Mouse (Mus musculus) liver, embryonic 16.5 days (tissue): ENCODE measurements around the gene Cd44. TPM values are rescaled to one million over a fixed set of nuclear protein-coding genes. Genes with fewer than 3 reads are reported as not detected.
A peak's percentile ranks its signal among the peaks of the same experiment; 100 is the strongest.

ENCODE experiments used
- ATAC-seq: fragments of 200-750 bp; cut with Nextera tagmentation; 2 replicates; pipeline ENCODE4 v1.8.0; 2017; ENCODE audit warnings: low read depth, mild to moderate bottlenecking, moderate number of reproducible peaks, moderate library complexity
- H3K27ac ChIP-seq: fragments of 300-500 bp; sonication (generic); 2 replicates; pipeline ENCODE4 v1.5.1; 2014; ENCODE audit warnings: mild to moderate bottlenecking, low read length
- H3K27me3 ChIP-seq: fragments of 300-500 bp; sonication (generic); 2 replicates; pipeline ENCODE4 v1.6.1; 2014; ENCODE audit warnings: low read depth, low read length, mixed read lengths; ENCODE audit not compliant: control insufficient read depth, insufficient read depth
- H3K36me3 ChIP-seq: fragments of 300-500 bp; sonication (generic); 2 replicates; pipeline ENCODE4 v1.6.1; 2014; ENCODE audit warnings: mild to moderate bottlenecking; ENCODE audit not compliant: control insufficient read depth, insufficient read depth
- H3K4me1 ChIP-seq: fragments of 300-500 bp; sonication (generic); 2 replicates; pipeline ENCODE4 v1.6.1; 2014; ENCODE audit warnings: low read depth, low read length, mixed read lengths; ENCODE audit not compliant: control insufficient read depth
- H3K4me2 ChIP-seq: fragments of 300-500 bp; sonication (generic); 2 replicates; pipeline ENCODE4 v1.6.1; 2014; ENCODE audit warnings: low read depth, low read length, mixed read lengths
- H3K4me3 ChIP-seq: fragments of 300-500 bp; sonication (generic); 2 replicates; pipeline ENCODE4 v1.5.1; 2014; ENCODE audit warnings: low read depth, mild to moderate bottlenecking, low read length
- H3K9ac ChIP-seq: fragments of 300-500 bp; sonication (generic); 2 replicates; pipeline ENCODE4 v1.6.1; 2014; ENCODE audit warnings: low read depth, low read length
- H3K9me3 ChIP-seq: fragments of 300-500 bp; sonication (generic); replicated peaks from 2 replicates; pipeline ENCODE4 v1.6.1; 2016; ENCODE audit warnings: low read length; ENCODE audit not compliant: control insufficient read depth
- WGBS: fragments of 180-500 bp; shearing (Covaris S2); extraction: QIAGEN DNeasy Blood & Tissue Kit; methylation state at CpG from one replicate; pipeline ENCODE4 v1.1.7; 2014; ENCODE audit not compliant: insufficient replicate concordance; 5-methylcytosine and 5-hydroxymethylcytosine counted together
- polyA plus RNA-seq: library from polyadenylated mRNA; unstranded; fragments of >200 nt; fragmentation: Nextera tagmentation; extraction: Ambion mirVana; gene quantifications from 2 replicates; pipeline ENCODE4 v1.2.1, GENCODE M21; 2015

Cd44 gene
- polyA plus RNA-seq, 1 experiment from 2014 or later = 15.8 TPM

DNA sequence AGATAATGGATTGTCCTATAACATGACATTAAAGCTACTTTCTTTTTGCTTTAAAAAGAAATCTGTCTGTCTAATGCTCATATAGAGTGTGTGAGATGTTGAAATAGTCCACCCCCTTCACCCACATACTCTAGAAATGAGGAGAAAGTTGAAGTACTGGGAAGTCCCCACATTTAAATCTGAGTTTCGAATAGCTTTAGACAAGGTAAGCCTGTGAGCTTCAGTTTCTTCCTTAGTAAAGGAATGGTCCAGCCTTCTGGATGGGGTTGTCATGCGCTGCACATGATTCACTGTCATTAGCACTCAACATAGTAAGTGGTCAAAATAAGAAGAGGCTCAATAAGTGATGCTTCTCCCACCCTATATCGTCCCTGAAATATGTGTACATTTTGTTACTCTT lies 48.2 kb downstream of the Cd44 start:
- no peaks in the 10 kb centered on the region for H3K9me3 ChIP-seq
- no peak overlapping the region for H3K9ac ChIP-seq
- H3K36me3 ChIP-seq = no peaks in the 10 kb centered on the region; the same call in 1 of the 2 replicates
- H3K4me1 ChIP-seq = peaks cover 5% of the 10 kb centered on the region
- H3K27ac ChIP-seq = no peak overlapping the region
- no peaks in the 10 kb centered on the region for H3K27me3 ChIP-seq
- no peak overlapping the region for H3K4me2 ChIP-seq
- WGBS = 70% methylated on average over 3 of the region's 3 CpGs
- no peak for ATAC-seq
- no peak overlapping the region for H3K4me3 ChIP-seq

DNA sequence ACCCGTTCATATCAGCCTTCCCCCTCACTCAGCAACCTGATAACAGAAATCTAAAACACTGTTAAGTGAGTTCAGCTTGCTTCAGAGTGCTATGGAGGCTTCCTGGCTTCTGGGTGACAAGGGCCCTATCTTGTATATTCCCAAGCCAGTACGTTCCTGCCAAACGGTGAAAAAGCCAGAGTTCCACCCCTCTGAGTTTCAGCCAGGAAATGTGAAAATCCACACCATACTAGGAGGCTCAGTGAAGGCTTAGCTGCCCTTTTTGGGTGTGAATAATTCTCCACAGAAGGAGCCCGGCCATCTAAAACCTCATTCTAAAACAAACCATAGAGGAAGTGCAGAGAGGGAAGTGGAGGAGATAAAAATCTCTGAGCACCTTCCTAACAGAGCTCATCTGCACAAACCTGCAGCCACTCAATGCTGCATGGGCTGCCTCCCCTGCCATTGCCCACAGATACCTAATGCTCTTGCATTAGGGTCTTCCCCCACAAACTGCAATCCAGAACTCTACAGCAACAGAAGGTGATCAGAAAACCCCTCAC lies 49.5 kb downstream of the Cd44 start:
- Histone ChIP-seq H3K27me3 (no peaks in the 10 kb centered on the region), H3K4me2 (no peak overlapping the region), H3K9me3 (no peaks in the 10 kb centered on the region), H3K27ac (no peak overlapping the region), H3K4me3 (no peak overlapping the region), H3K9ac (no peak overlapping the region), H3K36me3 (no peaks in the 10 kb centered on the region; the same call in 1 of the 2 replicates), H3K4me1 (peaks cover 5% of the 10 kb centered on the region)
- WGBS = 20% methylated on average over 4 of the region's 4 CpGs
- no peak for ATAC-seq

DNA sequence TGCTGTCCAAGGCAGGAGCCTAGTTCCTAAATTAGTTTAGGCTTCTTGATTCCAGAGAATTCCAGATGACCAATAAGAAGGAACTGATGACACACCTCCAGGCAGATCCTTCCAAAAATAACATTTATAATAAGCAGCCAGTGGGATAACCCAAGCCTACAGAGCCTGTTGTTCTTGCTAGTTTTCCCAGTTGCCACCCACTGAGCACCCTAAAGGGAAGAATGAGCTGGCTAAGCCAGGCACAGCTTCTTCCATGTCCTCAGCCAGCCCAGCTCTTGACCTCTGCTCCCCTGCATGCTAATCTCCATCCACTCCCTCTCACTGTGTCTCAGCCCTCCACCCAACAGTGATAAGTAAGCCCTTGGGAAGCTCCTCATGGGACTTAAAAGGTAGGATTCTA lies 51.4 kb downstream of the Cd44 start:
- Histone ChIP-seq H3K27ac (no peak overlapping the region), H3K9ac (no peak overlapping the region), H3K4me2 (no peak overlapping the region), H3K9me3 (no peaks in the 10 kb centered on the region), H3K27me3 (no peaks in the 10 kb centered on the region), H3K4me1 (peaks cover 5% of the 10 kb centered on the region), H3K4me3 (no peak overlapping the region), H3K36me3 (no peaks in the 10 kb centered on the region; the same call in 1 of the 2 replicates)
- no peak for ATAC-seq

DNA sequence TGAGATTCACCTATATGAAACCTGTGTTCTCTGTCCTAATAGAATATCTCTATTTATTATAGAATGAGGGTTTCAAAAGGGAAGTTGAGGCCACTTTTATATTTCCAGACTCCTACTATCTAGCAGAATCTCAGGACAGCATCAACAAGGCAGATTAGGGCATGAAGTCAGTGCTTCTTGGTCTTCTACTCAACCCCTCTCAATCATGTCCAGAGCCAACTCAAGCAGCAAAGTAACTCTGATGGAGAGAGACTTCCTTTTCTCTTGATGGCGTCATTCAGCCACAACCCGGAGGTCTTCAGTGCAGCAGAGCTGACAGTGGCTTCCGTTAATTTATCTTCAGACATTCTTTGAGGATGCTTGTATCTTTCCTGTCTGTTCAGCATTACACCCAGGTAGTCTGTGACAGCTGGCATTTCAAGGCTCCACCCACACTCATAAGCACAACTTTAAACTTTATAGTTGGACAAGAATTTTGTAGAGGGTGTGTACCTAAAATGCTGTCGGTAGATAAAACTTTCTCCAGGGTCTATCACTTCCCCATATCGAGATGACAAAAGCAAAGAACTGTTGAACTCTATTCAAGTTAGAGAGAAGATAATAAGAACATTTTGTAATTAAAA lies 52.5 kb downstream of the Cd44 start:
- Histone ChIP-seq H3K36me3 (no peaks in the 10 kb centered on the region; the same call in 1 of the 2 replicates), H3K27ac (no peak overlapping the region), H3K9me3 (no peaks in the 10 kb centered on the region), H3K4me1 (peaks cover 5% of the 10 kb centered on the region), H3K4me2 (no peak overlapping the region), H3K27me3 (no peaks in the 10 kb centered on the region), H3K9ac (no peak overlapping the region), H3K4me3 (no peak overlapping the region)
- 33% methylated on average over 5 of the region's 5 CpGs for WGBS
- no peak; the same call in 1 of the 2 replicates for ATAC-seq

DNA sequence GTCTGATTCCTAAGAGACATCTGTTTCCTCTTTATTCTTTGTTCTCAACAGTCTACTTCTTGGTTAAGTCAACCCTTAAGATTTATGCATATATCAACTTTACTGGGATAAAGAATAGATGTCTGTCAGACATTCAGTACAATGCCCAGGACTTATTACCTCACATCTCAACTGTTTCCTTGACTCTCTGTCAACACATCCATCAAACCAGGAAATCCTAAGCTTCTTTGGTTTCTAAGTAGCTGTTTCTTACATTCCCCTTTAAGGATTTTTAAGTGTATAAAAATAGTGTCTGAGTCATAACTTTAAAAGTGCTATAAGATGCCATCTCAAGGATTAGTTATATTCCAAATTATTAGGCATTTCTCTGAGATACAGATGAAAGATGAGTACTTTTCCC lies 60.2 kb downstream of the Cd44 start:
- no peak overlapping the region for H3K27ac ChIP-seq

DNA sequence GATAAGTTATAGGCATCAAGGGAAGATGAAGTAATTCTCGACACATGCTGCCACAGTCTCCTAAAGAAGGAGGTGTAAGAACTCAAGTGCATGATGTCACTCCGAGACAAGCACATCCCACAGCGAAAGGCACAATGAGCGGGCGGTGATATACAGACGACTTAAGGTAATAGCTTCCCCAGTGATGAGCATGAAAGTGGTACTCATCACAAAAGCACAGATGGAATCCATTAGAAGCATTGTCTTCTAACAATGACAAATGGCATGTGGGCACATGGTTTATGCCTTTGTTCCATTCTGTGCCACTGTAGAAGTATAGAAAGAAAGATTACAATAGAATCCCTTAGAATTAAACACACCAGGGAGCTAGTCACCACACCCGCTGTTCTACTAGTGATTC lies 63.3 kb downstream of the Cd44 start:
- no peaks in the 10 kb centered on the region for H3K36me3 ChIP-seq
- no peaks in the 10 kb centered on the region for H3K4me1 ChIP-seq
- no peak overlapping the region for H3K9ac ChIP-seq
- ATAC-seq = no peak
- WGBS = 83% methylated on average over 7 of the region's 7 CpGs
- no peaks in the 10 kb centered on the region for H3K27me3 ChIP-seq
- no peak overlapping the region for H3K4me3 ChIP-seq
- no peaks in the 10 kb centered on the region for H3K9me3 ChIP-seq
- no peak overlapping the region for H3K27ac ChIP-seq
- no peak overlapping the region for H3K4me2 ChIP-seq

More for the DNA sequence above, 60.2 kb downstream of the Cd44 start:
- H3K27me3 ChIP-seq = no peaks in the 10 kb centered on the region
- H3K36me3 ChIP-seq = no peaks in the 10 kb centered on the region
- ATAC-seq = no peak
- H3K9ac ChIP-seq = no peak overlapping the region
- H3K4me1 ChIP-seq = no peaks in the 10 kb centered on the region
- H3K4me3 ChIP-seq = no peak overlapping the region
- no peaks in the 10 kb centered on the region for H3K9me3 ChIP-seq
- H3K4me2 ChIP-seq = no peak overlapping the region

DNA sequence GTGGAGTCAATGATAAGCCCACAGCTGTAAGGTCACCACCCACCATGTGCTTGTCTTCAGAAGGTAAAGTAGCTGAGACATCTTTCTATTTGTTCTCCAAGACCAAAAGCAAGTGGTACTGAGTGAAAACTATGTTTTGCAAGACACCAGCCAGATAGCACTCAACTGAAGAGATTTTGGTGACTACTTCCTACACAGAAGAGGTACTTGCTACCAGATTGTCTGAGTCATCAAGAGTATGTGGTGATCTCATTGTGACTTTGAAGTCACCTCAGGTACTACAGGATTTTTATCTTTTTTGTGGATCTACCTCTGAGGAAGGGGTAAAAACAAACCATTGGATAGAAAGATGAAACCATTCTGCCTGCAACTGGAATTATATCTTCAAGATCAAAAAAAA lies 69.9 kb downstream of the Cd44 start:
- Histone ChIP-seq H3K36me3 (no peaks in the 10 kb centered on the region), H3K4me1 (no peaks in the 10 kb centered on the region), H3K9ac (no peak overlapping the region), H3K27ac (no peak overlapping the region), H3K27me3 (no peaks in the 10 kb centered on the region), H3K9me3 (no peaks in the 10 kb centered on the region), H3K4me3 (no peak overlapping the region), H3K4me2 (no peak overlapping the region)
- no peak for ATAC-seq

DNA sequence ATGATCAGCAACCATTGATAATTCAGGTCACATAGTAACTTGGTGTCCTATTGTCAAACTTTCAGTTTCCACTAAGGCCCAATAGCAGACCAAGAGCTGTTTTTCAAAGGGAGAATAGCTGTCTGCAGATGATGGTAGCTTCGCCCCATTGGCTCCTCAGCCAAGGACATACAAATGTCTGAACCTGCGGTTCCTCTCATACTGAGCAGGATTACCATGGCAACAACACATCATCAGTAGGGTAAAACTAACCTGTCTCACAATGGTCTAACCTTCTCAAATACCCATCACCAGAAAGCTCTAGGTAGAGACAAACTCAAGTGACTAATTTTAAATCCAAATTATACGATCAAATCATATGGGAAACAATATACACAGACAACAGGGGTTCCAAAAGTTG lies 72.3 kb downstream of the Cd44 start:
- no peaks in the 10 kb centered on the region for H3K36me3 ChIP-seq
- no peaks in the 10 kb centered on the region for H3K4me1 ChIP-seq
- no peak overlapping the region for H3K4me3 ChIP-seq
- no peak overlapping the region for H3K4me2 ChIP-seq
- no peaks in the 10 kb centered on the region for H3K27me3 ChIP-seq
- peak; percentile 98 for ATAC-seq
- H3K9ac ChIP-seq = no peak overlapping the region
- H3K27ac ChIP-seq = no peak overlapping the region
- 72% methylated on average over 3 of the region's 3 CpGs for WGBS
- no peaks in the 10 kb centered on the region for H3K9me3 ChIP-seq

DNA sequence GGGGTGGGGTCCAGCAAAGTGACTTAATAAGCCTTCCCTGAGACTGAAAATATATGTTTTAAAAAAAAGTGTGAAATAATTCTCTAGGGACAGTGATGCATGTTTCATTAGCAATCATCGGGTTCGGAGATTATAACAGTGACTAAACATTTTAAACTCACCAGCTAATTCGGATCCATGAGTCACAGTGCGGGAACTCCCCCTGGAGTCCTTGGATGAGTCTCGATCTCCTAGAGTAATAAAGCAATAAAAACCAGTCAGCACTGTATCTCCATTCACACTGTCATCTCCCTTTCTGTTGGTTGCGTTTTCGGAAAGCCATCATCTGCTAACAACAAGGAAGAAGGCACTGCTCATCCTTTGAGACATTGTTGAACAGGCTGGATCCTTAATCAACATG lies 73.1 kb downstream of the Cd44 start:
- Histone ChIP-seq H3K9me3 (no peaks in the 10 kb centered on the region), H3K27me3 (no peaks in the 10 kb centered on the region), H3K27ac (no peak overlapping the region), H3K4me3 (no peak overlapping the region), H3K4me1 (no peaks in the 10 kb centered on the region), H3K36me3 (no peaks in the 10 kb centered on the region), H3K9ac (no peak overlapping the region), H3K4me2 (no peak overlapping the region)
- WGBS = 82% methylated on average over 7 of the region's 7 CpGs
- ATAC-seq = no peak
